Mouse (Mus musculus): ENCODE measurements around the gene Zmynd10.

The Zmynd10 gene

DNA sequence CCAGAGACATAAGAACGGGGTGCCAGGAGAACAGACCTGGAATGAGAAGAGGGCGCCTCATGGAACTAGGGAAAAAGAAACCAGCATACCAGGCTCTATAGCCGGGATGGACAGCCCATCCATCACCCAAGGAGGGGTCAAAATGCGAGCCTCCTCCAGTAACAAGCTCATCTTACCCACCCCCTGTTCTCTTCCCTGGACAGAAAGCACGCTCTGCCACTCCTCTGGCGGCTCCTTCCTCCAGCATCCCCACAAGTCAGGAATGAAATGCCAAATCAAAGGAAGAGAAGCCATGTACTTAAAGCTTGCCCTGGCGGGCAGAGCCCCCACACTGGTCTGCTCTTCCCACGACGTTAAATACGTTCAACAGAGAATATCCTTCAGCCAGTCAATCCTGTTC, 6.1 kb upstream of the Zmynd10 start:
- DNase-seq = no peak

DNA sequence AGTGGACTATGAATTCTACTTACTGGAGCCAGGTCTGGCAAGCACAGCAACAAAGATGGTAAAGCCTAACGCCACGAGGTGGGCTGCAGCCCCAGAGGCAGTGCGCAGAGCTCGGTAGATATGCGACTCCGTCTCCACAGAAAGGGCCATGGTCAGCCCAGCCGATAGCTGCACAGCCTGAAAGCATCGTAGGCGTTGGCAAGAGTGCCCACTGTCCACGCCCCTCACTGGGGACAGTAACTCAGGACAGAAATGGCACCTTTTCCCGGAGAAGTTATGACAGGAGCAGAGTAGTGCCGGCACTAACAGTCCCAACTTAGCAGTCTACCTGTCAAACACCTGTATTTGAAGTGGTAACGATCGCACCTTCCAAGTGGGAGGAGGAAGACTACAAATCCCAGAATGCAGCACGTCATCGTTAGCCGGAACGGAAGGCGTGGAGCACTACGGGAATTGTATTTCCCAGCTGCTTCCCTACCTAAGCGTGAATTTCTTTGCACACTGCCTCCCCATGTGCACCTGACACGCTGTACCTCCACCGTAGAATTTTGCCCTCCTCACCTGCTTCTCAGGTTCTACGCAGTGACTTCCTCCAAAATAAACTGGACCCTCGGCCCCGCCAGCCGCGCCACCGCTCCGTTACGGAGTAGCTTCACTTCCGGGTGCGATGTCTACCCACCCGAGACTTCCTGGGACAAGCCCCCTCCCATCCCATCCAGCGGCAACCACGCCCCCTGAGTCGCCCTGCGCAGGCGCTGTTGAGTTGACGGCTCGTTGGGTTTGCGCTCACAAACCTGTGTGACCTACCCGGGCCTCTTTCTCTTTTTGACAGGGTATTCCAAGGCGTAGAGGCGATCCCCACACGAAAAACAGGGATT, 5.4 kb upstream of the Zmynd10 start, which contains the start of the genes Cyb561d2 and Nprl2:
Gene Cyb561d2 (minus strand): TSS at position 720 of the 878 bp plus-strand sequence.
Gene Nprl2 (plus strand): TSS at position 753 of the 878 bp plus-strand sequence.
- peak; percentile 95 to 96 for DNase-seq

DNA sequence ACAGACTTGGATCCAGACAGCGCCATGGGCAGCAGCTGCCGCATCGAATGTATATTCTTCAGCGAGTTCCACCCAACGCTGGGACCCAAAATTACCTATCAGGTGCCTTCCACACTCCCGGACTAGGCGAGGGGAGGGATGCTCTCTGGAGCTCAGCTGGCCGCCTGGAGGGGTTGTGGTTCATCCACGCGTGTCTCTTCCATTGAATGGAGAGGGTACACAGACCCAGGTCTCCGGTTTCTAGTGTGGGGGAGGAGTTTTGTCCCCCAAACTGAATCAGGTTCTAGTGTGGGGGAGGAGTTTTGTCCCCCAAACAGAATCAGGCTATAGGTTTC, 4.8 kb upstream of the Zmynd10 start:
- no peak for DNase-seq

DNA sequence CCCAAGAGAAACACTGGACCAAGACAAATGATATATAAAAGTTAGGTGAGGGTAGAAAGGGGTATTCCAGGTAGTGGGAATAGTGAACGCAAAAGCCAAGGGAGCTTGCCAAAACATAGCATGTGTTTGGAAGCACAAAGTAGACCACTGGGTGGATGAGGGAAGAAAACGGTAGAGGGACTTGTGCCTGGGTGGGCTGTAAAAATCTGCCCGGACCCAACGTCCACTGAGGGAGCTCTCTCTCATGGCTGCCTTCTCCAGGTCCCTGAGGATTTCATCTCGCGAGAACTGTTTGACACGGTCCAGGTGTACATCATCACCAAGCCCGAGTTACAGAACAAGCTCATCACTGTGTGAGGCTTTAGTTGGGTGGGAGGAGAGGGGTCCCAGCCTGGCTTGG, 4.4 kb upstream of the Zmynd10 start:
- no peak for DNase-seq

DNA sequence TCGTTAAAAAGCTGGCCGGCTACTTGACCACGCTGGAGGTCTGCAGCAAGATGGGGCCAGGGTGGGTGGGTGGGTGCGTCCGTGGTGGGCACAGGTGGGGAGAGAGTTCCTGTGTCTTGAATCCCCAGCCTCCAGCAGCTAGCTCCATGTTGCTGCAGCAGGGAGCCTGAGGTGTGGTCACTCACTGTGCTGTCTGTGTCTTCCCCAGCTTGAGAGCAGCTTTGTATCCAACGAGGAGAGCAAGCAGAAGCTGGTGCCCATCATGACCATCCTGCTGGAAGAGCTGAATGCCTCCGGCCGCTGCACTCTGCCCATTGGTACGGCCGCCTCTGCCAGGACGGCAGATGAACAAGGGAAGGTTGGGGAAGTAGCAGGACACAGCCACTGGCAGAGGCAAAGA, 3.8 kb upstream of the Zmynd10 start:
- DNase-seq = no peak

DNA sequence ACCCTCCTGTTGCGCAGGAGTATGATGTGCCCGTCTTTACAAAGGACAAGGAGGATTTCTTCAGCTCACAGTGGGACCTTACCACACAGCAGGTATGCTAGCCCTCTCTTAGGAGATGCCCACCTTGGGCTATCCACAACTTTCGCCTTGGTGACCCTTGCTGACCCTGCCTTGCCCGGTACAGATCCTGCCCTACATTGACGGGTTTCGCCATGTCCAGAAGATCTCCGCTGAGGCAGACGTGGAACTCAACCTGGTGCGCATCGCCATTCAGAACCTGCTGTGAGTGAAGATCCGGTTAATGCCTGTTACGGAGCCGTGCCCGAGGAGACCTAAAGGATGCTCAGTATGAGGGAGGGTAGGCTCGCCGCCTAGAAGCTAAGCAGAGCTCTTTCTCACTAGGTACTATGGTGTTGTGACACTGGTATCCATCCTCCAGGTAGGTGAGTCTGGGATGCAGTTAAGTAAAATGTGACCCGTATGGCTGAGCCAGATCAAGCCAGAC, 2.9 kb upstream of the Zmynd10 start:
- no peak for DNase-seq

DNA sequence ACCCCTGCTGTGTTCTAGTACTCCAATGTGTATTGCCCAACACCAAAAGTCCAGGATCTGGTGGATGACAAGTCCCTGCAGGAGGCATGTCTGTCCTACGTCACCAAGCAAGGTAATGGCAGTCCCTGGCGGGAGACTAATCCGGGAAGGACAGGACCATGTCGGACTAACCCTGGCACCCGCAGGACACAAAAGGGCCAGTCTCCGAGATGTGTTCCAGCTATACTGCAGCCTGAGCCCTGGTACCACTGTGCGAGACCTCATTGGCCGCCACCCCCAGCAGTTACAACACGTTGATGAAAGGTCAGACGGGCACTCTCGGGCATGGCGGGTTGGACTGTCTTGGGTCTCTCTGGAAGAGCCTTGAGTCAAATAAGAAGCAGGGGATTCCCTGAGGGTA, 2.4 kb upstream of the Zmynd10 start:
- no peak for DNase-seq

DNA sequence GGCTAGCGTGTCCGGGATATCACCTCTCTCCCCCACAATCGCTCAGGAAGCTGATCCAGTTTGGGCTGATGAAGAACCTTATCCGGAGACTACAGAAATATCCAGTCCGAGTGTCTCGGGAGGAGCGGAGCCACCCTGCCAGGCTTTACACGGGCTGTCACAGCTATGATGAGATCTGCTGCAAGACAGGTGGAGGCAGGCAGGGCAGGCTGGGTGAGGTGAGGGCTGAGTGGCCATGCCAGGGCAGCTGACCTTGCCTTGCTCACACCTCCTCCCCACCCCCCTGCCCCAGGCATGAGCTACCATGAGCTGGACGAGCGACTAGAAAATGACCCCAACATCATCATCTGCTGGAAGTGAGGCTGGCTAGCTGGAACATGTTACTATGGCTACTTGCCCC, 1.9 kb upstream of the Zmynd10 start:
- no peak for DNase-seq

DNA sequence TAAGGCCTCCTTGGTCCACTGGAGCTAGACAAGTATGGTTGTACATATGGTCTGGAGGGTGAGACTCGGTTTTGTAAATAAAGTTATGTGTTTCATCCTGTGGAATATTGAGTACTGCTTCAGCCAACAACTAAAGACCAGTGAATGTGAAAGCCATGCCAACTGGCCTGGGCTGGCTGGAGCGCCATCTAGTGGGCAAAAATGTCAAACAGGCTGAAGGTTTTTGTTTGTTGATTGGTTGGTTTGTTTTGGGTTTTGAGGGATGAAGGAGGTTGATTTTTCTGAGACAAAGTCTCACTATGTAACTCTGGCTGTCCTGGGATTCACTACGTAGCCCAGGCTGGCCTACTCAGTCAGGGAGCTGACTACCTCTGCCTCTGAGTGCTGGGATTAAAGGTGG, 1.5 kb upstream of the Zmynd10 start:
- peak; percentile 72 to 91 for DNase-seq

DNA sequence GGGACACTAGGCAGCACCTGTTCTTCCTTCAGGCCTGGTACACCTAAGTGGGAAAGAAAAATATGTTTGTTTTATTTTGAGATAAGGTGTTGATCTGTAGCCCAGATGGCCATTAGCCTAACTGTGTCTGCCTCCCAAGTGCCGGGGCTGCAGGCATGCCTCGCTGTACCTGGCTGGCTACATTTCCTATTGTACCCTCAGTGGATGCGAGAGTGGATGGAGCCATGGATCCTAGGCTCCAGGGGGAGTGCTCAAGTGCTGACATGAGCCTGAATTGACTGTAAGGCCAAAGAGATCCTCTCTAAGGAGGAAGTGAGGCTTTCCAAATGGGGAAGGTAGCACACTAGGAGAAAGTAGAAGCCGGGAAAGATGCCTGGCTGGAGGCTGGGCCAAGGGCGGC, 859 bp downstream of the Zmynd10 start:
- no peak for DNase-seq

DNA sequence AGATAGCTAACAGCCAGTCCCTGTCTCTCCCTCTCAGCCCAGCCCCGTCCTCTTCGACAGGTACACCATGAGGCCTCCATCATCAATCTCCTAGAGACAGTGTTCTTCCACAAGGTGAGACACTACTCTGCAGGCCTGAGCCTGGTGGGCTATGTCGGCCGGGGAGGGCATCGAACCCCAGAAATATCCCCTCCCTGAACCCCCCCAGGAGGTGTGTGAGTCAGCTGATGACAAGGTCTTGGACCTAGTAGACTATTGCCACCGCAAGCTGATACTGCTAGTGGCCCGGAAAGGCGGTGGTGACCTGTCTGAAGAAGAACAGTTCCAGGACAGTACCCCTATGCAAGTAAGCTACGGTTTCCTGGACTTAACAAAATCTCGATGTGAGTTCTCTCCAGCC, 1.7 kb downstream of the Zmynd10 start:
- DNase-seq = no peak

DNA sequence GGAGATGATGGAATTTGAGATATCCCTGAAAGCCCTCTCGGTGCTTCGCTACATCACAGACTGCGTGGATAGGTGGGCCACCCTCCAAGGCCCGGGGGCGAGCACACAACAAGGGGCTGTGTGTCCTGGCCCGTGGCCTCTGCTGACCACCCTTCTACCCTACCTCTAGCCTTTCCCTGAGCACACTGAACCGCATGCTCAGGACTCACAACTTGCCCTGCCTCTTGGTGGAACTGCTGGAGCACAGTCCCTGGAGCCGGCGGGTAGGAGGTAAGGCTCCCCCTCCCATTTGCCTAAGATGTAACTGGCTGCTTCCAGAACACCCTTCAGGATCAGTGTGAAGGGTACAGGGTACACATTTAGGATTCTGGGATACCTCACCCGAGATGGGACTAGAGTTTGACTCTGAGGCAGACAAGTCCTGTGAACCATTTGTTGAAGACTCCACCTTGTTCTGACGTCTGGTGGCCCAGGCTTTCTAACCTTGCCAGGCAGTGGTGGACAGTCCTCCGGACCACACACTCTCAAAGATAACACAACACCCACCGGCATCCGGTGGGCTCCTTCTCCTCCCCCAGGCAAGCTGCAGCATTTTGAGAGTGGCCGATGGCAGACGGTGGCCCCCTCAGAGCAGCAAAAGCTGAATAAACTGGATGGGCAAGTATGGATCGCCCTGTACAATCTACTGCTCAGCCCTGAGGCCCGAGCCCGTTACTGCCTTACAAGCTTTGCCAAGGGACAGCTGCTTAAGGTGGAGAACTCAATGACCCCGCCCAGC, 2.4 kb downstream of the Zmynd10 start:
- DNase-seq = no peak

DNA sequence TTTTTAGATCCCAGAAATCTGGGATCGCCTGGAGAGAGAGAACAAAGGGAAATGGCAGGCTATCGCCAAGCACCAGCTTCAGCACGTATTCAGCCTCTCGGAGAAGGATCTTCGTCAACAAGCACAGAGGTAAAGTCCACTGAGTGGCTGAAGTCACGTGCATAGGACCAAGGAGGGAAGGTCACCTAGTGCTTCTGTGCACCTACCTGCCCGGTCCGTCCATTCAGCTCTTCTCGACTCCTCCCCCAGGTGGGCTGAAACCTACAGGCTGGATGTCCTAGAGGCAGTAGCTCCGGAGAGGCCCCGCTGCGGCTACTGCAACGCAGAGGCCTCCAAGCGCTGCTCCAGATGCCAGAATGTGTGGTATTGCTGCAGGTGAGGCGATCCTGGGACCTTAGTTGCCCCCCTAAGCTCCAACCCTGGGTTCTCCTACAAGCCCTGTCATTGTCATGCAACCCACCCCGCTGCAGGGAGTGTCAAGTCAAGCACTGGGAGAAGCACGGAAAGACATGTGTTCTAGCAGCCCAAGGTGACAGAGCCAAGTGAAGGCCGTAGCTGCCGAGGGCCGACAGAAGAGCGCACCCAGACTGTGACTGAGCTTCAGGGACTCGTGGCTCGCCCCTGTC, 3.5 kb downstream of the Zmynd10 start:
- DNase-seq = peak; percentile 86 to 92

DNA sequence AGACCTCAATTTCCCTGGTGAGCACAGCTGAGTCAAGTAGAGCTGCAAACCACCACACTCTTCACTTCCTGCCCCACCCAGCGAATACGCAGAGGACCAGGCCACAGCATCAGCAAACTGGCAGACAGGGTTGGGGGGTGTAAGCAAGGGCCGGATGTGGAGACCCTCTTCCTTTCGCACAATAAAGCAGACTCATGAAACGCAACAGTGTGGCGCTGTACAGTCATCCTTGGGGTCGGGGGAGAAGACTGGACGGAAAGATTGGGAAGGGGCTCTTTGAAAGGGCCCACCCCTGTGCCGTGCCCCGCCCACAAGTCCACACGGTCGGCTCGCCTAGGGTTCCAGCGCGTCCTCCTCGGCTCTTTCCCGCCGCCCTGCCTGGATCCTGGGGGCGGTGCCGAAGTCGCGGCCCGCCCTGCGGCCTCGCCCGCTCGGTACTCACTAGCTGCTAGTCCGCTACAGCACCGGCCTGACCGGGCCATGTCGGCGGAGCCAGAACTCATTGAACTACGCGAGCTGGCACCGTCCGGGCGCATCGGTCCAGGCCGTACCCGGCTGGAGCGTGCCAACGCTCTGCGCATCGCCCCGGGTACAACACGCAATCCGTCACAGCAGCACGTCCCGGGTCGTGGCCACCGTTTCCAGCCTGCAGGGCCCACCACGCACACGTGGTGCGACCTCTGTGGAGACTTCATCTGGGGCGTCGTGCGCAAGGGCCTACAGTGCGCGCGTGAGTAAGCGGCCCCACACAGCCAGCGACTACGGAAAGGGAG, 4.2 kb downstream of the Zmynd10 start, which contains the start of gene Rassf1:
Gene Rassf1 (plus strand): TSS at position 439 of the 773 bp plus-strand sequence.
- peak; percentile 84 to 89 for DNase-seq

DNA sequence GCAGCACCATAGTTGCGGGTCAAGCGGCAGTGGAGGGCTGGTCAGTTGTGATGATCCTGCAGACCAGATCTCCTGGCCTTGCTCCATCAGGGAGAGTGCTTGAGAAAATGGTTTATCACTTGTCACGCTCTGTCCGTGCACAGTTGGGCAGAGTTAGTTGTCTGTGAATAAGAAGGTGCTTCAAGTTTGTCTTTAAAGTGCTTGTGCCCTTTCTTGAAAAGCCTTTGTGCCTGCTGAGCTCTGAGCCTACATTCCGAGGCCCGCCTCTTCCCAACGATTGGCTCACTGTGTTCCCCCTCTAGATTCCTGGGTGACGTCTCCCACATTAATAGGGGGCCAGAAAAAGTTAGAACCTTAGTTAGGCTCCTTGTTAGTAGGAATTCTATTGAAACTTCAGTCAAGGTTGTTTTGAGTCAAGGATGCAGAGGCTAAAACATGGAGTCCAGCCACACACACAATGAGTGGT, 4.8 kb downstream of the Zmynd10 start:
- DNase-seq = no peak

DNA sequence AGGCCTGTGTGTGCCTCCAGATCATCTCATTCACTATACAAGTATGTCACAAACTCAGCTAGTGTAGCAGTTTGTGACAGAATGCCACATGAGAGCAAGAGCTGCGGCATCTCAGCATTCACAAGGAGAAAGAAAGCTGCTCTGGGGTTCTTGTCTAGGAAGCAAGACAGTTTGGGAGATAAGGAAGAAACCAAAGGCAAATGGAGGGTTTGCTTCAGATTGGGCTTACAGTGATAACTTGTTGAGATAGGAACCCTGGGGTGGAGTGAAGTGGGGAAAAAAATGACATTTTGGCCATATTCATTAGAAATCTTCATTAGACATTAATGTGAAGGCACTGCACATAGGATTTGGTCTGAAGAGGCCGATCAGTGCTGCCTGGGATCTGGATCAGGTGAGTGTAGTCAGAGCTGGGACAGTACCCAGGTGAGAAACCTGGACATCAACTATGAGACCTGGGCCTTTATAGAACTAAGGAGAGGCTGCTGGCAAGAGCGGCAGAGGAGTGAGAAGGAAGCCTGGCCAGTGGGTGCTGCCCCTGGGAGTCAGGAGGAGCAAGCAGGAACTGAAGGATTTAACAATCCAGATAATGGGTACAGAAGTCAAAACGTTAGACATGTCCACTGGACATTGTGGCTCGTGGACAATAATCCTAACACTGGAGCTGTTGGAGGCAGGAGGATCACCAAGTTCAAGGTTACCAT, 5.7 kb downstream of the Zmynd10 start:
- no peak for DNase-seq

DNA sequence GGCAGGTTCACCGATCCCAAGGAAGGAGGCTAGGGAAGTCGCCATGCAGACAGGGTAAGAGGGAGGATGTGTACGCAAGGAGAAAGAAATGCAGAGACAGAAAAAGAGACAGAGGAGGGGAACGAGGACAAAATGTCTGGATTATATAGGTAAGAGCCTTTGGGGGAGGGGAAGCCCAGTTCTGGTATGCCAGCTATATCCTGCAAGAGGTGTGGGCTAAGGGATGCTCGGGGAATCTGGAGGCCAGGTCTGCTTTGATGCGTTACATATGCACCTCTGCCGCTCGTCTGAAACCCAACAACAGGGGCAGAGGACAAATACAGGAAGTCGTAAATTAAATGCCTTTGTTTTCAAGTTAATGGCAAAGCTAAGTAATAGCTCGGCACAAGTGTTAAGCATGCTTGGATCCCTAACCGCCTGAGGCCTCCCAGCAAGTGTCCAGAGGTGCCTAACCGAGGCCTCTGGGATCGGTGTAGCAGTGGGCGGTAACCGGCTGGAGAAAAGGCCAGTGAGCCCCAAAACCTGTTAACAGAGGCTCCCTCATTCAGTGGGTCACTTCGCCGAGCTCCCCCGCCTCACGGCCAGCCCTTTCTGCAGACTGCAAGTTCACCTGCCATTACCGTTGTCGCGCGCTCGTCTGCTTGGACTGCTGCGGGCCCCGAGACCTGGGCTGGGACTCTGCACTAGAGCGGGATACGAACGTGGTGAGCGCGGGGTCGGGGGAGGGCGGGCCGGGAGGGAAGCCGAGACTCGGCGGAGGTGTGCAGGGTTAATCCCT, 6.6 kb downstream of the Zmynd10 start:
- DNase-seq = peak in 1 of 2 experiments; percentile 58

DNA sequence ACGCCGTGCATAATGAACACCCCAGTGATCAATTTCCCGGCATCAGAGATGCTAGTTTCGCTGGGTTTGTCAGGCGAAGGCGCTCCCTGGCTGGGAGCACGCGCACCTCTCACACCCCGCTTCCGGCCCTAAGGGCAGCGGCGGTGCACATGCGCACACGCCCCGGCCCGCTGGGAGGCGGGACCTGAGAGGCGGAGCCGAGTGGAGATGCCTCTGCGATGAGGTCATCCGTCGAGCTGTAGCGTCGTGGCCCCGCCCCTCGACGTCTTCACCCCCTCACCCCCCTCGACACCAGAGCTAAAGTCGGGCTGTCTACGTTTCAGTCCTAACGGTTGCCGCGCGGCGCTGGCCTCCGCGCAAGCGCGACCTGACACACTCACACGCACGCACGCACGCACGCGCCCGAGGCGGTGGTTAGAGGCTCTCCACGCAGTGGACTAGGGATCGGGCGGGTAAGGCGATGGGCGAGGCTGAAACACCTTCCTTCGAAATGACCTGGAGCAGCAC, 7.3 kb downstream of the Zmynd10 start:
- peak; percentile 96 for DNase-seq

DNA sequence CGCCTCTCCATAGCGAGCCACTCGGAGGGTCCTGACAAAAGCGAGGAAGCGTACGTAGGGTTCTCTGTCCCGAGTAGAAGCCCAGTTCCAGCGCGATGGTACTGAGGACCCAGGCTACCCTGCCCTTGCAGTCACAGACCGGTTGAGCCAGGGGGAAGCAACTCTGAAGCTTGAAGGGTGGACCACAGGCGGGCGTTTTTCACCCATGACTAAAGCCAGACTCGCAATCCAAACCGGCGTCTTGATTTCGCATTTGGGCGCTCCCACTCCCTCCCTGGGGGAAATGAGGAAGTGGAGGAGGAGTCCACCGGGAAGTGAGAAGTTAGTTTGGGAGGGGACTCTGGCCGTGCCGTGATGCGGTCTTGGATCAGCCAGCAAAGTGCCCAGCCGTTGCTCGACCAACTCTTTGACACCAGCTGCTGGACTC, 7.9 kb downstream of the Zmynd10 start:
- DNase-seq = peak; percentile 72

DNA sequence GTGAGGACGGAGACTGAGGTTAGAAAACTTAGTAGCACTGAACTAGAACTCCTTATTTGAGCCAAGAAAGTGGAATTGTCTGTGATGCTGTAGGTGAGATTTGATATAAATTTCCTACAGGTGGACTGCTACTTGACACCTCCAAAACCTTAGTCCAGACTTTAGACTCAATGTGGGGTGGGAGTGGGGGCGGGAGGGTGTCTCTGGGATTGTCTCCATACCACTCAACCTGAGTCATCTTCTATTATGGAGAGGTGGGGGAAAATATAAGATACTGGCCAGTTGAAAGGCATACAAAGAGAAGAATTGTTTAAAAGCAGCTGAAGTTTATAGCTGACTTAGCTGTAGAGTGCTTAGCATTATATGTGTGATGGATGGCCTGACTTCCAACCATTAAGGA, 8.6 kb downstream of the Zmynd10 start:
- no peak for DNase-seq

DNA sequence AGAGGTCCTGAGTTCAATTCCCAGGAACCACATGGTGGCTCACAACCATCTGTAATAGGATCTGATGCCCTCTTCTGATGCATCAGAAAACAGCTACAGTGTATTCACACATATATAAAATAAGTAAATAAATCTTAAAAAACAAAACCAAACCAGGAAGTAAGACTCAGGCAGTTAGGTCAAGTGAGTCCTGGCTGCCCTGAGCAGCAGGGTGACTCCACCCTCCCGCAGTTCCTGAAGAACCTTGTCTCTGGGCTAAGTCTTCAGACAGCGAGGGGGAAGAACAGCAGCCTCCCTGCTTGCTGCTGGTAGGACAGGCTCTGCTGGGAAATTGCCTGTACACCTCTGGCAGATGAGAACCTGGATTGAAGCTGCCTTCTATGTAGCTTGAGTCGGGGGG, 9.2 kb downstream of the Zmynd10 start:
- no peak for DNase-seq
